Comparison of ENCODE assay signal across 35 mouse cellular contexts in the genomic region with DNA sequence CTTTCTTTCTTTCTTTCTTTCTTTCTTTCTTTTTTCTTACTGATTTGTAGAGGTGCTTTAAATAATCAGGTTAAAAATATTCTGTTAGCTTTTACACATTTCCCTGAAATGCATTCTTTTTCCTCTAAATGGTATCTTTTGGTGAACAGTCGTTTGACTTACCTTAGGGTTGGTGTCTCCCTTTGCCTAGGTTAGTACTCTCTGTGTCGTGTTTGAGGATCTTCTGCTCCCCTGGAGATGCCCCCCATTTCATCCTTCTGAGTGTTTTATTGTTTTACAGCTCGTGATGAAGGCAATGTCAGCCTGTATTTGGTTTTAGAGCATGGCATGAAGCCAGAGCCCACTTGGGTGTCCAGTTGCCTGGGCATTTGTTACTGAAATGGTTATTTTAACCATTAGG. TPM values are rescaled to one million over a fixed set of nuclear protein-coding genes. Genes with fewer than 3 reads are reported as not detected.
"Had no signal": no experiment of that assay in that cellular context is flagged by ENCODE, and none has a peak within 500 bp of the region (broad histone marks: within the 10 kb centered on the region; RNA-seq: fewer than 3 reads in every experiment).

No protein-coding gene starts in this region.

- DNase-seq: gastrocnemius, postnatal 14 days; gastrocnemius, postnatal 36 days; heart, adult 11 months; heart, postnatal 14 days; heart, postnatal 36 days; kidney, adult 11 months; kidney, adult 8-10 months; kidney, postnatal 10 days; kidney, postnatal 25 days; kidney, postnatal 4 days; left cerebral cortex, postnatal 4 days; liver, embryonic 13.5 days had no signal

- H3K27me3 ChIP-seq: heart, embryonic 13.5 days; heart, embryonic 15.5 days; hindbrain, embryonic 13.5 days; hindbrain, embryonic 15.5 days; limb, embryonic 13.5 days; limb, embryonic 15.5 days; liver, embryonic 13.5 days; liver, embryonic 15.5 days had no signal

- H3K4me2 ChIP-seq: heart, embryonic 11.5 days; heart, embryonic 13.5 days; heart, embryonic 15.5 days; hindbrain, embryonic 13.5 days; hindbrain, embryonic 15.5 days; limb, embryonic 13.5 days; limb, embryonic 15.5 days; liver, embryonic 13.5 days had no signal

- H3K9me3 ChIP-seq: heart, embryonic 13.5 days; heart, embryonic 15.5 days; hindbrain, embryonic 13.5 days; hindbrain, embryonic 15.5 days; limb, embryonic 13.5 days; limb, embryonic 15.5 days; liver, embryonic 13.5 days; liver, embryonic 15.5 days had no signal

- H3K4me3 ChIP-seq: heart, embryonic 13.5 days; heart, embryonic 15.5 days; hindbrain, embryonic 13.5 days; hindbrain, embryonic 15.5 days; layer of hippocampus, adult 2 months; left cerebral cortex, adult 2 months; limb, embryonic 13.5 days; limb, embryonic 15.5 days; liver, embryonic 13.5 days; liver, embryonic 15.5 days had no signal

- H3K9ac ChIP-seq: heart, embryonic 13.5 days; heart, embryonic 15.5 days; hindbrain, embryonic 13.5 days; hindbrain, embryonic 15.5 days; limb, embryonic 13.5 days; limb, embryonic 15.5 days; liver, embryonic 13.5 days; liver, embryonic 15.5 days had no signal

- H3K36me3 ChIP-seq: hindbrain, embryonic 13.5 days; hindbrain, embryonic 15.5 days; limb, embryonic 13.5 days; limb, embryonic 15.5 days had no signal

- ATAC-seq: hindbrain, postnatal 0 days had no signal

- H3K27ac ChIP-seq: heart, embryonic 13.5 days; hindbrain, embryonic 13.5 days; hindbrain, embryonic 15.5 days; hindbrain, postnatal 0 days; layer of hippocampus, adult 2 months; left cerebral cortex, adult 2 months; limb, embryonic 13.5 days; limb, embryonic 15.5 days had no signal

RNA-seq across cellular contexts. Expression of a gene that starts 32.7 kb away (rescaled TPM):
- total RNA-seq: gastrocnemius, adult 18-20 months; gastrocnemius, adult 8-10 months; gastrocnemius, postnatal 14 days; gastrocnemius, postnatal 36 days; heart, adult 8-10 months; heart, postnatal 36 days; hematopoietic stem cell, adult 5-6 weeks; hindbrain, postnatal 0 days; layer of hippocampus, adult 2 months; layer of hippocampus, postnatal 10 days; left cerebral cortex, adult 2 months; left cerebral cortex, postnatal 4 days; liver, adult 2 months had no signal
- polyA plus RNA-seq: gonadal fat pad, adult 2 months; hindbrain, embryonic 11.5 days; hindbrain, embryonic 13.5 days; hindbrain, embryonic 15.5 days; hindbrain, postnatal 0 days; kidney, embryonic 14.5 days; kidney, embryonic 16.5 days; limb, embryonic 11.5 days; limb, embryonic 13.5 days; liver, adult 2 months; liver, embryonic 13.5 days; liver, embryonic 15.5 days had no signal

RNA-seq across cellular contexts. Expression of a gene that starts 37.5 kb away (rescaled TPM):
- total RNA-seq: gastrocnemius, adult 18-20 months; gastrocnemius, adult 8-10 months; gastrocnemius, postnatal 14 days; gastrocnemius, postnatal 36 days; heart, adult 8-10 months; heart, postnatal 36 days; hematopoietic stem cell, adult 5-6 weeks; liver, adult 2 months had no signal
- polyA plus RNA-seq: intestine, embryonic 14.5 days; kidney, embryonic 14.5 days; limb, embryonic 15.5 days; liver, adult 2 months; liver, embryonic 13.5 days had no signal

RNA-seq across cellular contexts. Expression of a gene that starts 53.5 kb away (rescaled TPM):
- total RNA-seq: hematopoietic stem cell, adult 5-6 weeks had no signal
